Mouse (Mus musculus): ENCODE measurements around the gene Nav2.

DNA sequence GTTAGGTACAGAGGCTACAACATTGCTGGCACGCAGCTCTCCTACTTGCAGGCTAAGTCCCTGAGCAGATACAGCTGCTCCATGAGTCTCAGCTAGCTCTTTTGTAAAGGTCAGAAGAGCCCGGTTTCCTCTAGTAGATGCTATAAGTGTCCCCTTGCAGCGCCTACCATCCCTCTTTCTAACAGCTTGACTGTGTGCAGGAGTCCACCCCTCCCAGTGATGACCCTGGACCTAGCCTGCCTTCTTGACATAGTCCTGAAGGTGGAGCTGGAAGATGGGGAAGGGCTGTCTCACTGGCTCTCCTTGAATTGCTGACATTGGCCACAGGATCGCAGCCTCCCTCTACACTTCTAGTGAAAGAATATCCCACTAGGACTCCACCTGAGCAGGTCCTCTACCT, 708.6 kb downstream of the Nav2 start:
- TF ChIP-seq CTCF (IDR thresholded peaks at IDR 0.05) (no peak), EP300 (IDR thresholded peaks at IDR 0.05) (no peak)

All from lung, postnatal 0 days (tissue).